Mouse (Mus musculus): ENCODE measurements around the gene Ifna7. TPM values are rescaled to one million over a fixed set of nuclear protein-coding genes. Genes with fewer than 3 reads are reported as not detected.
"Not testable (repeated sequence)": the region's sequence is repeated elsewhere in the genome, so short reads cannot be mapped to it uniquely, and the experiment has no call there.

Gene Ifna7
- polyA plus RNA-seq (2015; fragmentation: Nextera tagmentation; extraction: Ambion mirVana) = not detected in 2 replicates

DNA sequence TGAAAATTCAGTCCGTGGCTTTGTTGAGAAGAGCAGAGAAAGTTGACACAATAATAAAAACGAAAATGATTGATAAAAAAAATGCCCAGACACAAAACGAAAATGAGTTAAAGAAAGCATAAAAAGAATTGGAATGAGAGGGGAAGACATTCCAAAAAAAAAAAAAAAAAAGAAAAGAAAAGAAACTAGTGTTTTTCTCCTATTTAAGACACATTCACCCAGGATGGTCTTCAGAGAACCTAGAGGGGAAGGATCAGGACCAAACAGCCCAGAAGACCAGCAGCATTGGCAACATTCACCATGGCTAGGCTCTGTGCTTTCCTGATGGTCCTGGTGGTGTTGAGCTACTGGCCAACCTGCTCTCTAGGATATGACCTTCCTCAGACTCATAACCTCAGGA is at the start of gene Ifna7:
Gene Ifna7, plus strand, starts transcription at position 301 of the 400 bp plus-strand sequence.
- H3K9ac ChIP-seq = no peak within 1 kb of the TSS
- ATAC-seq (ENCODE audit: borderline replicate concordance, extremely low read depth, low FRiP score, low TSS enrichment) = no peak
- H3K36me3 ChIP-seq = no peaks in the 10 kb centered on the region
- no peak within 1 kb of the TSS for H3K4me2 ChIP-seq
- 39% methylated on average over 3 of the region's 3 CpGs for WGBS
- H3K4me1 ChIP-seq = no peaks in the 10 kb centered on the region
- no peak within 1 kb of the TSS for H3K4me3 ChIP-seq
- no peak within 1 kb of the TSS for H3K27ac ChIP-seq
- no peaks in the 10 kb centered on the region for H3K27me3 ChIP-seq
- H3K9me3 ChIP-seq = no peaks in the 10 kb centered on the region

GRCm38 (mm10) chr4:88773534-88773933 is 42.5 kb upstream of the Ifna7 start, which contains the start of gene Gm13290:
Gene Gm13290 (plus strand): TSS chr4:88773834.
- not testable (repeated sequence) for H3K4me1 ChIP-seq; H3K27ac ChIP-seq; H3K9me3 ChIP-seq; H3K4me2 ChIP-seq; H3K36me3 ChIP-seq; H3K4me3 ChIP-seq; H3K9ac ChIP-seq; ATAC-seq (ENCODE audit: borderline replicate concordance, extremely low read depth, low FRiP score, low TSS enrichment); H3K27me3 ChIP-seq
- WGBS = no CpG with 5 or more reads among the region's 32 CpGs

GRCm38 (mm10) chr4:88776622-88777021 is 39.4 kb upstream of the Ifna7 start, which contains the start of gene Gm13289:
Gene Gm13289 (plus strand): TSS chr4:88776922.
- no CpG with 5 or more reads among the region's 29 CpGs for WGBS
- H3K4me3 ChIP-seq; H3K4me2 ChIP-seq; H3K9ac ChIP-seq; H3K27ac ChIP-seq; ATAC-seq (ENCODE audit: borderline replicate concordance, extremely low read depth, low FRiP score, low TSS enrichment); H3K9me3 ChIP-seq; H3K4me1 ChIP-seq; H3K27me3 ChIP-seq; H3K36me3 ChIP-seq: not testable (repeated sequence)

DNA sequence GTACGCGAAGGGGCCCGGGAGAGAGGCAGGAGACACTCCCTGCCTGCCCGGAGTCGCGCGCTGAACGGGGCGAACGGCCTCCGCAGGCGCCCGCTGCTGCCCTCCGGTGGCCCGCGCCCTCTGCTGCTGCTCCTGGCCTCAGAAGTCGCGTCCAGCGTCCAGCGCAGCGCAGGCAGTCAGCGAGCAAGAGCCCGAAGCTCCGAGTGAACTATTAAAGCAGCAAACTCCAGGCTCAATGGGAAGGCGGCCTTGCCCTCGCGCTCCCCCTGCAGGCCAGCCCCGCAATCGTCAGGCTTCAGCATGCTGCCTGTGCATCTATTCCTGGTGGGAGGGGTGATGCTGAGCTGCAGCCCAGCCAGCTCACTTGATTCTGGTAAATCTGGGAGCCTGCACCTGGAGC is 36.5 kb upstream of the Ifna7 start, which contains the start of gene Gm13272:
Gene Gm13272, plus strand, starts transcription at position 301 of the 400 bp plus-strand sequence.
- not testable (repeated sequence) for H3K27me3 ChIP-seq; H3K9me3 ChIP-seq; H3K4me2 ChIP-seq; H3K4me3 ChIP-seq; H3K4me1 ChIP-seq; ATAC-seq (ENCODE audit: borderline replicate concordance, extremely low read depth, low FRiP score, low TSS enrichment); H3K36me3 ChIP-seq; H3K9ac ChIP-seq; H3K27ac ChIP-seq
- no CpG with 5 or more reads among the region's 29 CpGs for WGBS

DNA sequence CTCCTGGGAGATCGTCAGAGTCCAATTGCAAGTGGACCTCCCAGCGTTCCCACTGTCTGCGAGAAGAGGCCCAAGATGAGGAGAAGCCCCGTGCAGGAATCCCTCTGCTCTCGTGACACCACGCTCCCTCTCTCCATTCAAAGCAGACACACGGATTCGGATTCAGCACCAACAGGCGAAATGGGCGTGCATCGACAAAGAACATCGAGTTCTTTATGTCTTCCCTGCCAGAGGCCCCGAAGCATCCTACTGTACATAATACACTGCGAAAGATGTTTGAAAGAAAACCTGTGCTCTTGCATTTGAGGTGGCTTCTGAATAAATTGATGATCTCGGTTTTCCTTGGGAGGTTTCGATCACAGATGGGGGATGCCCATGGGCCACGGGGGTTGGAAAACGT is 35.7 kb upstream of the Ifna7 start:
- H3K4me2 ChIP-seq; H3K4me1 ChIP-seq; H3K4me3 ChIP-seq; H3K9me3 ChIP-seq; H3K27me3 ChIP-seq; H3K9ac ChIP-seq; H3K27ac ChIP-seq; ATAC-seq (ENCODE audit: borderline replicate concordance, extremely low read depth, low FRiP score, low TSS enrichment); H3K36me3 ChIP-seq: not testable (repeated sequence)
- 50% methylated on average over 16 of the region's 18 CpGs for WGBS

GRCm38 (mm10) chr4:88781831-88782230 is 34.2 kb upstream of the Ifna7 start, which contains the start of gene Ifnz:
Gene Ifnz (plus strand): TSS chr4:88782131.
- Histone ChIP-seq H3K4me2 (peak within 1 kb of the TSS; percentile 51), H3K27ac (peak within 1 kb of the TSS; percentile 75; the same call in 1 of the 2 replicates)
- not testable (repeated sequence) for H3K9ac ChIP-seq

DNA sequence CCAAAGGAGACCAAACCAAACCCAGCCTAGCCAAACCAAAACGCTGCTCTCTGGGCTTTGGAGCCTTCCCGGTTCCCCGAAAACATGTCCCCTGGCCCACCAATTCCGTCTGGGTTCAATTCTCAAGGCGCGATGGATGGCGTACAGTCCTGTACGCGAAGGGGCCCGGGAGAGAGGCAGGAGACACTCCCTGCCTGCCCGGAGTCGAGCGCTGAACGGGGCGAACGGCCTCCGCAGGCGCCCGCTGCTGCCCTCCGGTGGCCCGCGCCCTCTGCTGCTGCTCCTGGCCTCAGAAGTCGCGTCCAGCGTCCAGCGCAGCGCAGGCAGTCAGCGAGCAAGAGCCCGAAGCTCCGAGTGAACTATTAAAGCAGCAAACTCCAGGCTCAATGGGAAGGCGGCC is 33.7 kb upstream of the Ifna7 start:
- Histone ChIP-seq H3K27ac (peak overlapping the region; percentile 75; the same call in 1 of the 2 replicates), H3K4me2 (peak overlapping the region; percentile 51), H3K4me3 (peak overlapping the region; percentile 23; the same call in 1 of the 2 replicates)
- WGBS = 0% methylated on average over 17 of the region's 31 CpGs
- H3K9me3 ChIP-seq; H3K4me1 ChIP-seq; ATAC-seq (ENCODE audit: borderline replicate concordance, extremely low read depth, low FRiP score, low TSS enrichment); H3K9ac ChIP-seq; H3K27me3 ChIP-seq; H3K36me3 ChIP-seq: not testable (repeated sequence)

More at GRCm38 (mm10) chr4:88781831-88782230, 34.2 kb upstream of the Ifna7 start, which contains the start of gene Ifnz:
- H3K9me3 ChIP-seq; H3K4me1 ChIP-seq; H3K27me3 ChIP-seq; H3K36me3 ChIP-seq; ATAC-seq (ENCODE audit: borderline replicate concordance, extremely low read depth, low FRiP score, low TSS enrichment): not testable (repeated sequence)
- WGBS = 12% methylated on average over 4 of the region's 7 CpGs
- peak within 1 kb of the TSS; percentile 23; the same call in 1 of the 2 replicates for H3K4me3 ChIP-seq

DNA sequence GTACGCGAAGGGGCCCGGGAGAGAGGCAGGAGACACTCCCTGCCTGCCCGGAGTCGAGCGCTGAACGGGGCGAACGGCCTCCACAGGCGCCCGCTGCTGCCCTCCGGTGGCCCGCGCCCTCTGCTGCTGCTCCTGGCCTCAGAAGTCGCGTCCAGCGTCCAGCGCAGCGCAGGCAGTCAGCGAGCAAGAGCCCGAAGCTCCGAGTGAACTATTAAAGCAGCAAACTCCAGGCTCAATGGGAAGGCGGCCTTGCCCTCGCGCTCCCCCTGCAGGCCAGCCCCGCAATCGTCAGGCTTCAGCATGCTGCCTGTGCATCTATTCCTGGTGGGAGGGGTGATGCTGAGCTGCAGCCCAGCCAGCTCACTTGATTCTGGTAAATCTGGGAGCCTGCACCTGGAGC is 30.6 kb upstream of the Ifna7 start, which contains the start of gene Gm13276:
Gene Gm13276, plus strand, starts transcription at position 301 of the 400 bp plus-strand sequence.
- ATAC-seq (ENCODE audit: borderline replicate concordance, extremely low read depth, low FRiP score, low TSS enrichment); H3K9ac ChIP-seq; H3K4me1 ChIP-seq; H3K9me3 ChIP-seq; H3K27ac ChIP-seq; H3K27me3 ChIP-seq; H3K4me3 ChIP-seq; H3K36me3 ChIP-seq; H3K4me2 ChIP-seq: not testable (repeated sequence)
- WGBS = no CpG with 5 or more reads among the region's 27 CpGs

GRCm38 (mm10) chr4:88788402-88788801 is 27.6 kb upstream of the Ifna7 start, which contains the start of gene Gm13277:
Gene Gm13277 (plus strand): TSS chr4:88788632.
- H3K36me3 ChIP-seq; H3K9ac ChIP-seq; H3K4me1 ChIP-seq; H3K9me3 ChIP-seq; H3K4me2 ChIP-seq; ATAC-seq (ENCODE audit: borderline replicate concordance, extremely low read depth, low FRiP score, low TSS enrichment); H3K27ac ChIP-seq; H3K4me3 ChIP-seq; H3K27me3 ChIP-seq: not testable (repeated sequence)
- 0% methylated on average over 4 of the region's 28 CpGs for WGBS

DNA sequence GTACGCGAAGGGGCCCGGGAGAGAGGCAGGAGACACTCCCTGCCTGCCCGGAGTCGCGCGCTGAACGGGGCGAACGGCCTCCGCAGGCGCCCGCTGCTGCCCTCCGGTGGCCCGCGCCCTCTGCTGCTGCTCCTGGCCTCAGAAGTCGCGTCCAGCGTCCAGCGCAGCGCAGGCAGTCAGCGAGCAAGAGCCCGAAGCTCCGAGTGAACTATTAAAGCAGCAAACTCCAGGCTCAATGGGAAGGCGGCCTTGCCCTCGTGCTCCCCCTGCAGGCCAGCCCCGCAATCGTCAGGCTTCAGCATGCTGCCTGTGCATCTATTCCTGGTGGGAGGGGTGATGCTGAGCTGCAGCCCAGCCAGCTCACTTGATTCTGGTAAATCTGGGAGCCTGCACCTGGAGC is 24.8 kb upstream of the Ifna7 start, which contains the start of gene Gm13278:
Gene Gm13278, plus strand, starts transcription at position 301 of the 400 bp plus-strand sequence.
- not testable (repeated sequence) for H3K36me3 ChIP-seq; ATAC-seq (ENCODE audit: borderline replicate concordance, extremely low read depth, low FRiP score, low TSS enrichment); H3K27me3 ChIP-seq

DNA sequence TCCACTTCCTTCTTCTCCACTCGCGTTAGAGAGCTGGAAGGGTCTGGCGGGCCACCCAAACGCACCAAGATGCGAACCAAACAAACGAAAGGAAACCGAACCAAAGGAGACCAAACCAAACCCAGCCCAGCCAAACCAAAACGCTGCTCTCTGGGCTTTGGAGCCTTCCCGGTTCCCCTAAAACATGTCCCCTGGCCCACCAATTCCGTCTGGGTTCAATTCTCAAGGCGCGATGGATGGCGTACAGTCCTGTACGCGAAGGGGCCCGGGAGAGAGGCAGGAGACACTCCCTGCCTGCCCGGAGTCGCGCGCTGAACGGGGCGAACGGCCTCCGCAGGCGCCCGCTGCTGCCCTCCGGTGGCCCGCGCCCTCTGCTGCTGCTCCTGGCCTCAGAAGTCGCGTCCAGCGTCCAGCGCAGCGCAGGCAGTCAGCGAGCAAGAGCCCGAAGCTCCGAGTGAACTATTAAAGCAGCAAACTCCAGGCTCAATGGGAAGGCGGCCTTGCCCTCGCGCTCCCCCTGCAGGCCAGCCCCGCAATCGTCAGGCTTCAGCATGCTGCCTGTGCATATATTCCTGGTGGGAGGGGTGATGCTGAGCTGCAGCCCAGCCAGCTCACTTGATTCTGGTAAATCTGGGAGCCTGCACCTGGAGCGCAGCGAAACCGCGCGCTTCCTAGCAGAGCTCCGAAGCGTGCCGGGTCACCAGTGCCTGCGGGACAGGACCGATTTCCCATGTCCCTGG is 21.9 kb upstream of the Ifna7 start, which contains the start of gene Gm13275:
Gene Gm13275, plus strand, starts transcription at position 552 of the 740 bp plus-strand sequence.
- not testable (repeated sequence) for H3K36me3 ChIP-seq; H3K4me1 ChIP-seq; H3K9me3 ChIP-seq; H3K27me3 ChIP-seq; H3K9ac ChIP-seq; ATAC-seq (ENCODE audit: borderline replicate concordance, extremely low read depth, low FRiP score, low TSS enrichment); H3K4me3 ChIP-seq; H3K4me2 ChIP-seq; H3K27ac ChIP-seq
- 0% methylated on average over 10 of the region's 52 CpGs for WGBS

More for the DNA sequence above, 24.8 kb upstream of the Ifna7 start, which contains the start of gene Gm13278:
- not testable (repeated sequence) for H3K4me3 ChIP-seq, H3K27ac ChIP-seq, H3K9ac ChIP-seq, H3K4me2 ChIP-seq, H3K4me1 ChIP-seq, H3K9me3 ChIP-seq
- WGBS = no CpG with 5 or more reads among the region's 28 CpGs

DNA sequence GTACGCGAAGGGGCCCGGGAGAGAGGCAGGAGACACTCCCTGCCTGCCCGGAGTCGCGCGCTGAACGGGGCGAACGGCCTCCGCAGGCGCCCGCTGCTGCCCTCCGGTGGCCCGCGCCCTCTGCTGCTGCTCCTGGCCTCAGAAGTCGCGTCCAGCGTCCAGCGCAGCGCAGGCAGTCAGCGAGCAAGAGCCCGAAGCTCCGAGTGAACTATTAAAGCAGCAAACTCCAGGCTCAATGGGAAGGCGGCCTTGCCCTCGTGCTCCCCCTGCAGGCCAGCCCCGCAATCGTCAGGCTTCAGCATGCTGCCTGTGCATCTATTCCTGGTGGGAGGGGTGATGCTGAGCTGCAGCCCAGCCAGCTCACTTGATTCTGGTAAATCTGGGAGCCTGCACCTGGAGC is 18.9 kb upstream of the Ifna7 start, which contains the start of gene Gm13279:
Gene Gm13279, plus strand, starts transcription at position 301 of the 400 bp plus-strand sequence.
- H3K4me2 ChIP-seq; H3K9me3 ChIP-seq; H3K4me3 ChIP-seq; H3K4me1 ChIP-seq; H3K27me3 ChIP-seq; H3K36me3 ChIP-seq; H3K9ac ChIP-seq; H3K27ac ChIP-seq; ATAC-seq (ENCODE audit: borderline replicate concordance, extremely low read depth, low FRiP score, low TSS enrichment): not testable (repeated sequence)
- WGBS = no CpG with 5 or more reads among the region's 28 CpGs

Data from lung, embryonic 15.5 days (tissue).